Mouse (Mus musculus) midbrain, embryonic 15.5 days (tissue): ENCODE measurements around the gene Iba57. TPM values are rescaled to one million over a fixed set of nuclear protein-coding genes. Genes with fewer than 3 reads are reported as not detected.
A peak's percentile ranks its signal among the peaks of the same experiment; 100 is the strongest.

Experiments used
- ATAC-seq: fragments of 200-750 bp; cut with Nextera tagmentation; replicated peaks from 2 replicates; pipeline ENCODE4 v1.8.0; 2017; ENCODE audit warnings: moderate TSS enrichment
- H3K27ac ChIP-seq: fragments of 300-500 bp; sonication (generic); 2 replicates; pipeline ENCODE4 v1.5.1; 2015; ENCODE audit warnings: mild to moderate bottlenecking, inconsistent platforms
- H3K27me3 ChIP-seq: fragments of 300-500 bp; sonication (generic); replicated peaks from 2 replicates; pipeline ENCODE4 v1.6.1; 2015; ENCODE audit warnings: inconsistent platforms
- H3K36me3 ChIP-seq: fragments of 300-500 bp; sonication (generic); replicated peaks from 2 replicates; pipeline ENCODE4 v1.6.1; 2015; ENCODE audit warnings: inconsistent platforms
- H3K4me1 ChIP-seq: fragments of 300-500 bp; sonication (generic); 2 replicates; pipeline ENCODE4 v1.6.1; 2015; ENCODE audit warnings: inconsistent platforms
- H3K4me2 ChIP-seq: fragments of 300-500 bp; sonication (generic); 2 replicates; pipeline ENCODE4 v1.6.1; 2015; ENCODE audit warnings: inconsistent platforms, mild to moderate bottlenecking, moderate library complexity
- H3K4me3 ChIP-seq: fragments of 300-500 bp; sonication (generic); 2 replicates; pipeline ENCODE4 v1.5.1; 2015; ENCODE audit warnings: mild to moderate bottlenecking, inconsistent platforms
- H3K9ac ChIP-seq: fragments of 300-500 bp; sonication (generic); 2 replicates; pipeline ENCODE4 v1.6.1; 2015; ENCODE audit warnings: mild to moderate bottlenecking, inconsistent platforms
- H3K9me3 ChIP-seq: fragments of 300-500 bp; sonication (generic); 2 replicates; pipeline ENCODE4 v1.6.1; 2016; ENCODE audit warnings: inconsistent platforms
- WGBS: fragments of 180-500 bp; shearing (Covaris S2); methylation state at CpG from one replicate; pipeline ENCODE4 v1.1.7; 2015; ENCODE audit warnings: mixed read lengths; 5-methylcytosine and 5-hydroxymethylcytosine counted together
- polyA plus RNA-seq: library from polyadenylated mRNA; unstranded; fragments of >200 nt; fragmentation: Nextera tagmentation; extraction: Ambion mirVana; gene quantifications from 2 replicates; pipeline ENCODE4 v1.2.1, GENCODE M21; 2015

The Iba57 gene
- polyA plus RNA-seq, 1 experiment from 2014 or later: 8.7 TPM

DNA sequence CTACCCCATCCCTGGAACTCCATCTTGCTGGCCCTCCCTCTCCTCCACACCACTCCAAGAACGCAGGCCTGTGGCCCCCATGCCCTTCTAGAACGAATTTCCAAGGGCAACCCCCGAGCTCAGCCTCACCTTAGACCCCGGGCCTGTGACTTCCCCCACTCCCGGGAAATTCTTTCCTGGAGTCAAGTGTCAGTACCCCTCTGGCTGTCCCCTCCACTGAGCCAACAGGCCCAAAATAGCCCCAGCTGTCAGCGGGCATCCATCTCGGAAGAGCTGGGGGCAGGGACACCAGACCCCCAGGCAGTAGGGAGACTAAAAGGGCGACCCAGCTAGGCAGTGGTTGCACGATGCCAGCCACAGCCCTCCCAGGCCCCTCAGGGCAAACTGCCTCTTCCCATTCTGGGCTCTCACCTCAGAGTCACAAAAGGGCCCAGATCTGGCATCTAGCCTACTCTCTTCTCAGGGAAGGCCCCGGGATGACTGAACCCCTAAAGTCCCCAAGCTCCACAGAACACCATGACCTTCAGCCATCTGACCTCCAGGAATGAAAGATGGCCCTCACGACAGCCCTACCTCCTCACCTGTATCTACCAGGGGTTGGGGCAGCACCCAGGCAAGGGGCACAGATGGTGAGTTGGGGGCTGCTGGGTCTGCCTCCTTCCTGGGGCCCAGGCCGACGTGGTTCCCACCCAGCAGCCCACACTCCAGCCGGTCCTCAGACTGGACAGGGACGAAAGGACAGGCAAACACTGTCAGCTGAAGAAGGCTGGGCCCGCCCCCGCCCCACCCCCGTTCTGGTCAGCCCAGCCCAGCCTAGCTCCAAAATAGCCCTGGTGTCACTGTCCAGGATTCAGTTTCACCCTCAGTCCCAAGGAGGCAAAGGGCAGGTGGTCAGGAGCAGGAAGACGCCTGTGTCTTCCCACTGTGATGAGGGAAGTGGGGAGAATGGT, 24.7 kb downstream of the Iba57 start:
- H3K27ac ChIP-seq: no peak overlapping the region
- H3K9me3 ChIP-seq: no peaks in the 10 kb centered on the region
- peaks cover 9% of the 10 kb centered on the region; the same call in 1 of the 2 replicates for H3K4me1 ChIP-seq
- H3K4me3 ChIP-seq: no peak overlapping the region
- no peak overlapping the region for H3K4me2 ChIP-seq
- ATAC-seq: no peak
- H3K36me3 ChIP-seq: no peaks in the 10 kb centered on the region
- H3K27me3 ChIP-seq: peaks cover 39% of the 10 kb centered on the region
- H3K9ac ChIP-seq: no peak overlapping the region
- 73% methylated on average over 19 of the region's 19 CpGs for WGBS

DNA sequence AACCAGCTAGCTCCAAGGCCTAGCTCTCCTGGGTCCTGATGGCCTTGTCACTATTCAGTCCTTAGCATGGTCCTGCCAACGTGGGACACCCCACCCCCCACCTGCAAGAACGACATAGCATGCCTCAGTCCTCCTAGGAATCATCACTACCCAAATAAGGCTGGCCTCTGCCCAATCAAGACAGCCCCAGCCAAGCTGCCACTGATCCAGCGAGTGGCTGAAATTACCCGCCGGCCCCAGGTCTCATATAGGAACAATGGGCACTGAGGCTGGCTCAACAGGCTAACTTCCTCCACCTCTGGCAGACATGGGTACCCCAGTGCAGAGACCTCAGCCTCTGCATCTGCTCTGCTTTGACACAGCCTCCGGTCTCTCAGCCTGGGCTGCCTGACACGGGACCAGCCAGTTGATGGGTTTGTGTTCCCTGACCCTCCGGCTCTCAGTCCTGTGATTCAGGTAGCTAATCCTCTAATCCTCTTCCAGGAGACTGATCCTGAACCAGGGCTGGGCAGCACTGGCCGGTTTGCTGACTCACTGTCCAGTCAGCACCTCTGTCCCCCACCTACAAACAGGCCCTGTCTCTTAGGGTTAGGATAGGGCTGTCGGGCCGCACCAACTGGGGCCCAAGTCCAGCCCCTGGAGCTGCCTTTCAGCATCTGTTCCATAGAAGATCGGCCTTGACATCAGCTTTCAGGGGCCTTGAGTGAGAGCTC, 26.4 kb downstream of the Iba57 start:
- Histone ChIP-seq H3K4me3 (no peak overlapping the region), H3K27me3 (peaks cover 52% of the 10 kb centered on the region), H3K9me3 (no peaks in the 10 kb centered on the region), H3K27ac (no peak overlapping the region), H3K4me2 (no peak overlapping the region), H3K9ac (no peak overlapping the region), H3K4me1 (peaks cover 9% of the 10 kb centered on the region; the same call in 1 of the 2 replicates), H3K36me3 (no peaks in the 10 kb centered on the region)
- WGBS: 46% methylated on average over 12 of the region's 12 CpGs
- ATAC-seq: no peak

DNA sequence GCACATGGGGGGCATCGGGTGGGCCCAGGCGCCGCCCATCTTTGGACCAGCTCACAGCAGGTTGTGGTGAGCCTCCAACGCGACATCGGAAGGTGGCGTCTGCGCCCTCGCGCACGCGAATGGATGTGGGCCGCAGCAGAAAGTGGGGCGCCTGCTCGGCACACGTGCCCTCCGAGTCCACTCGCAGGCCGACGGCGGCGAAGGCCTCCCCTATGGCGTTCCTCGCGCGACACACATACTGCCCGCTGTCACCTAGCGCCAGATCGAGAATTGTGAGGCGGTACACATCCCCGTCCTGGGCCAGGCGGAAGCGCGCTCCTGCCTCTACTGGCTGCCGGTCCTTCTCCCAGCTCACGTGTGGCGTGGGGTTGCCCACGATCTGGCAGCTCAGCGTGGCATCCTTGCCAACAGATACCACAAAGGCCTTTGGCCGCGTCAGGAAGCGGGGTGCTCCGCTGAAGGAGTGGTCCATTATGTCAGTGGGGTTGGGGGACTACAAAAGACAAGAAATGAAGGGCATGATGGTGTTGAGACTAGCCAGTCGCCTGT, 27.6 kb downstream of the Iba57 start, which contains the start of gene Obscn:
Gene Obscn, minus strand, starts transcription at position 499 of the 549 bp plus-strand sequence.
- Histone ChIP-seq H3K27ac (no peak within 1 kb of the TSS), H3K9ac (0 out of 2 replicates have a peak within 1 kb of the TSS, but pooled peaks have one; percentile 12), H3K4me1 (peaks cover 9% of the 10 kb centered on the region; the same call in 1 of the 2 replicates), H3K9me3 (no peaks in the 10 kb centered on the region), H3K4me3 (peak within 1 kb of the TSS; percentile 33), H3K27me3 (peaks cover 56% of the 10 kb centered on the region), H3K4me2 (peak within 1 kb of the TSS; percentile 56), H3K36me3 (no peaks in the 10 kb centered on the region)
- no peak for ATAC-seq
- 20% methylated on average over 44 of the region's 44 CpGs for WGBS

DNA sequence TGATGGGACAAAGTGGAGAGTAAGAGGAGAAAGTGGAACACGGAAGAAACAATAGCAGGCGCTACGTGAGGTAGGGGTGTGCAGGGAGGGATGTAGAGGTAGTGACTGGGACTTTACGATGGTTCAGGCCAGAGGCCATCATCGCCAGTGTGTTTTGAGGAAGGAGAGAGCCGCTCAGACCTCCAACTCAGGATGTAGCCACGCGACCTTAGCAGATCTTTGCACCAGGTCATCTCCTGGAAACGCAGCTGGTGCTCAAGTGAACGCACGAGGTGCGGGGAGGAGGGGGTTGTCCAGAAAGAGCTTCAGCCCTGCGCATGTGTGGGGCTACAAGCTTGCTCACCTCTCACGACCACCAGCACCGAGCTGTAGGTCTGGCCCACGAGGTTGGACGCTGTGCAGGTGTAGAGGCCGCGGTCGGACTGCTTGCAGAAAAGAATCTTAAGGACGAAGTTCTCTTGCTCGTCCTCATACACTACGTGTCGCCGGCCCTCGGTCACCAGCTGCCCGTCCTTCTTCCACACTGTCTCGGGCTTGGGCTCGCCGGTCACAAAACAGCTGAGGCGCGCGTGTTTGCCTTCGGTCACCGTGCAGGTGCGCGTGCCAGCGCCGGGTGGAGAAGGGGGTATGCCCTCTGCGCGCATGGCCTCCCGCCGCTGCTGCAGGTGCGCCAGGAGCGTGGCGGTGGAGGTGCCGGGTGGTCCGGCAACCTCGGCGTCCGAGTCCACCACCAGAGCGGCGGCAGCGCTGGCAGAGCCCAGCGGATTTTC, 28.3 kb downstream of the Iba57 start:
- Histone ChIP-seq H3K27me3 (peaks cover 56% of the 10 kb centered on the region), H3K9me3 (no peaks in the 10 kb centered on the region), H3K9ac (0 out of 2 replicates have a peak overlapping the region, but pooled peaks have one; percentile 12), H3K27ac (no peak overlapping the region), H3K4me2 (peak overlapping the region; percentile 56), H3K36me3 (no peaks in the 10 kb centered on the region), H3K4me1 (peaks cover 9% of the 10 kb centered on the region; the same call in 1 of the 2 replicates), H3K4me3 (peak overlapping the region; percentile 33)
- ATAC-seq: no peak
- WGBS: 7% methylated on average over 55 of the region's 55 CpGs

DNA sequence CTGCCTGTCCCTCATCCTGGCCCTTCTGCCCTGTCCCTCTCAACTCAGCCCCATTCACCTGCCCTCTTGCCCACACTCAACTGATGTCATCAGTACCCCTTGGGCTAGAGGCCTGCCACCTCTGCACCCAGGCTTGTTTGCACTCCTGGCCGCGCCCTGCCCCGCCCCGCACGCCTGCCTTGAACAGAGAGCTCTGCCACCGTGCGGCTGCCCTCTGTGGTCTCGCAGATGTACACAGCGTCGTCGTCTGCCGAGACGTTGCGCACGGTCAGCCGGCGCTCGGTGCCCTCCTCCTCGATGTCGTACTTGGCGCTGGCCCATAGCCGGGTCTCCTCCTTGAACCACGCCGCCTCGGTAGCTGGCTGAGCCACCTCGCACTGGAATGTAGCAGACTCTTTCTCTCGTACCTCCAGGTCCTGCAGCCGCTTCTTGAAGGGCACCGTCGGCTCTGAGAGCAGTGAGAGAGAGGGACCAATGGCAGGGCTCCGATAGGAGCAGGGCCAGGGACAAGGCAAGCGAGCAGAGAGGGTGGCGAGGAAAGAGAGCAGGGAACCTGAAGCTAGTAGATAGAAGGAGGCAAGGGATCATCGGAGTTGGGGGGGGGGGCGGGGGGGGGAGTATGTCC, 29.1 kb downstream of the Iba57 start:
- Histone ChIP-seq H3K9ac (no peak overlapping the region), H3K4me2 (peak overlapping the region; percentile 24), H3K36me3 (no peaks in the 10 kb centered on the region), H3K4me3 (peak overlapping the region; percentile 8), H3K4me1 (peaks cover 9% of the 10 kb centered on the region; the same call in 1 of the 2 replicates), H3K9me3 (no peaks in the 10 kb centered on the region), H3K27me3 (peaks cover 56% of the 10 kb centered on the region), H3K27ac (no peak overlapping the region)
- ATAC-seq: 0 out of 2 replicates have a peak, but pooled peaks have one; percentile 45
- WGBS: 8% methylated on average over 34 of the region's 35 CpGs

DNA sequence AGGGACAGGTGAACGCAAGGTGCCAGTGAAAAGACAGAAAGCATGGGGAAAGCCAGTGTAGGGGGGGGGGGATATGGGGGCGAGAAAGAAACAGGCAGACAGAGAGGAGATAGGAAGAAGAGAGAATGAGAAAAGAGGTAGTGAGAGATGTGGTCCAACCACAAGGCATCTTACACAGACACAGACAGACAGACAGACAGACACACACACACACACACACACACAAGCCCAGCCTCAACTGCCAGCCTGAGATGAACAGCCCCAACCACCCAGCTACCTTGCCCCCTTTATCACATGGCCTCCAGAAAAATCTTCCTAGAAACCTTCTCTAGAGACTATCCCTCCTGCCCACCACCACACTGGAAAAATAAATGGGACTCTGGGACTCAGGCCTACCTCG, 31.5 kb downstream of the Iba57 start:
- peaks cover 9% of the 10 kb centered on the region; the same call in 1 of the 2 replicates for H3K4me1 ChIP-seq
- no peaks in the 10 kb centered on the region for H3K9me3 ChIP-seq
- no peak for ATAC-seq
- H3K27me3 ChIP-seq: peaks cover 48% of the 10 kb centered on the region
- no peak overlapping the region for H3K27ac ChIP-seq
- 81% methylated on average over 2 of the region's 3 CpGs for WGBS
- no peaks in the 10 kb centered on the region for H3K36me3 ChIP-seq
- H3K9ac ChIP-seq: no peak overlapping the region
- no peak overlapping the region for H3K4me2 ChIP-seq
- no peak overlapping the region for H3K4me3 ChIP-seq

DNA sequence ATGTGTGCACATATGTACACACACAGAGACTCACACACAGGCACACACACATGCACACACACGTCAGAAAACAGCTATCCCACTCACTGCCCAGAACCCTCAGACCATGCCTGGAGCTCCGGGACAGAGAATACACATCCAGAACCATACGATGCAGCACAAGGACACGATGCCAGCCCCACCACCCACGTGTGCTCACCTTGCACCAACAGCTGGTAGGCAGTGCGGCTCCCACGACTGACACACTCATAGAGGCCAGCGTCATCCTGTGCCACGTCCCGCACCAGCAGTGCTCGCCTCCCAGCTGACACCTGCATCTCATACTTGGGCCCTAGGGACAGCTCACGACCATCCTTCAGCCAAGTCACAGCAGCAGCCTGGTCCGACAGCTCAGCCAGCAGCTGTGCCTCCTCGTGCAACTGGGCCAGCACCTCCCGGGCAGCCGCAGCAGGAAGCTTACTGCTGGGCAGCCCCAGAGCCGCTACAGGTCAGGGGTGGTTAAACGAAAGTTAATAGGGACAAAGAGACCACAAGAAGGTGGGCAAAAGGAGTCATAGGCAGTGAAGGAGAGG, 32.1 kb downstream of the Iba57 start:
- 72% methylated on average over 18 of the region's 18 CpGs for WGBS
- no peaks in the 10 kb centered on the region for H3K9me3 ChIP-seq
- no peaks in the 10 kb centered on the region for H3K36me3 ChIP-seq
- H3K4me3 ChIP-seq: no peak overlapping the region
- H3K9ac ChIP-seq: no peak overlapping the region
- peaks cover 9% of the 10 kb centered on the region; the same call in 1 of the 2 replicates for H3K4me1 ChIP-seq
- no peak for ATAC-seq
- H3K4me2 ChIP-seq: no peak overlapping the region
- peaks cover 42% of the 10 kb centered on the region for H3K27me3 ChIP-seq
- no peak overlapping the region for H3K27ac ChIP-seq

DNA sequence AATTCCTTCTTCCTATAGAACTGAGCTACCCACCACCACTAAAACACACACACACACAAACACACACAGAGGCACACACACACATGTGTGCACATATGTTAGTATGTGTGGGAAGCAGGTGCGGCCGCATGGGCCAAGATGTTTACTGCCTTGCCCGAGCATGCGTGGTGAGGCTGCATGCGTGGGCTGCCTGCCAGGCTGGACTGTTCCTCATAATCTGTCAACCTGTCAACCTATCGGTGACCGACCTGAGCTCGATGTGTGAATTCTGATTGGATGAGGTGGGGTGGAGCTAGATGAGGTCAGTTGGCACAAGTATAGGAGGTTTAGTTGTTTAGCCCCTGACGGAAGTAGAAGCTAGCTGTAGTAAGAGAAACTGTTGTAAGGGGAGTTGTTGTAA, 32.8 kb downstream of the Iba57 start:
- Histone ChIP-seq H3K9me3 (no peaks in the 10 kb centered on the region), H3K4me3 (no peak overlapping the region), H3K27me3 (peaks cover 36% of the 10 kb centered on the region), H3K9ac (no peak overlapping the region), H3K4me1 (peaks cover 7% of the 10 kb centered on the region; the same call in 1 of the 2 replicates), H3K4me2 (no peak overlapping the region), H3K36me3 (no peaks in the 10 kb centered on the region), H3K27ac (no peak overlapping the region)
- 89% methylated on average over 9 of the region's 9 CpGs for WGBS
- no peak for ATAC-seq

DNA sequence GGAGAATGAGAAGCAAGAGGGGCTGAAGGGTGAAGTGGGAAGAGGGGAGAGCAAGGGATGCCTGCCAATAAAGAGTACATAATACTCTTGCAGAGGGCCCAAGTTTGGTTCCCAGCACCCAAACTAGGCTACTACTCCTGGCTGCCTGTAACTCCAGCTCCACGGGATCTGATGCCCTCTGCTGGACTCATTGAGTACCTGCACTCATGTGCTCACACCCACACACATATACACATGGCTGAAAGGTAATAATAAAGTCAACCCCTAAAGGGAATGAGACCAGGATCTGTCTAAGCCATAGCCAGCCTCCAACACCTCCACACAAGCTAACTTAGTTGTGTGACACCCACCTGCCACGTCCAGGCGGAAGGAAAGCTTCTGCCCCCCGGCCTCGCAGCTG, 57.6 kb downstream of the Iba57 start:
- no peak overlapping the region for H3K4me3 ChIP-seq
- no peak overlapping the region for H3K4me2 ChIP-seq
- 96% methylated on average over 5 of the region's 5 CpGs for WGBS
- H3K9ac ChIP-seq: no peak overlapping the region
- ATAC-seq: no peak
- no peaks in the 10 kb centered on the region for H3K9me3 ChIP-seq
- no peak overlapping the region for H3K27ac ChIP-seq
- H3K27me3 ChIP-seq: no peaks in the 10 kb centered on the region
- H3K36me3 ChIP-seq: no peaks in the 10 kb centered on the region
- H3K4me1 ChIP-seq: no peaks in the 10 kb centered on the region
